Mouse (Mus musculus) neural tube, embryonic 12.5 days (tissue): ENCODE measurements around the gene Ppm1a. TPM values are rescaled to one million over a fixed set of nuclear protein-coding genes. Genes with fewer than 3 reads are reported as not detected.

Experiments used
- ATAC-seq: fragments of 200-750 bp; cut with Nextera tagmentation; 2 replicates; pipeline ENCODE4 v1.8.0; 2017; ENCODE audit warnings: low read depth, mild to moderate bottlenecking, moderate TSS enrichment, moderate library complexity; ENCODE audit not compliant: low FRiP score
- H3K27ac ChIP-seq: fragments of 300-500 bp; sonication (generic); 2 replicates; pipeline ENCODE4 v1.5.1; 2016
- H3K27me3 ChIP-seq: fragments of 300-500 bp; sonication (generic); replicated peaks from 2 replicates; pipeline ENCODE4 v1.6.1; 2016; ENCODE audit warnings: mild to moderate bottlenecking
- H3K36me3 ChIP-seq: fragments of 300-500 bp; sonication (generic); 2 replicates; pipeline ENCODE4 v1.6.1; 2016; ENCODE audit warnings: mild to moderate bottlenecking
- H3K4me1 ChIP-seq: fragments of 300-500 bp; sonication (generic); 2 replicates; pipeline ENCODE4 v1.6.1; 2016
- H3K4me2 ChIP-seq: fragments of 300-500 bp; sonication (generic); replicated peaks from 2 replicates; pipeline ENCODE4 v1.6.1; 2016; ENCODE audit warnings: mild to moderate bottlenecking
- H3K4me3 ChIP-seq: fragments of 300-500 bp; sonication (generic); 2 replicates; pipeline ENCODE4 v1.5.1; 2016
- H3K9ac ChIP-seq: fragments of 300-500 bp; sonication (generic); 2 replicates; pipeline ENCODE4 v1.6.1; 2016; ENCODE audit warnings: mild to moderate bottlenecking
- H3K9me3 ChIP-seq: fragments of 300-500 bp; sonication (generic); 2 replicates; pipeline ENCODE4 v1.6.1; 2016; ENCODE audit warnings: mild to moderate bottlenecking
- WGBS: fragments of 180-500 bp; shearing (Covaris S2); methylation state at CpG from one replicate; pipeline ENCODE4 v1.1.7; 2016; 5-methylcytosine and 5-hydroxymethylcytosine counted together
- polyA plus RNA-seq: library from polyadenylated mRNA; unstranded; fragments of >200 nt; fragmentation: Nextera tagmentation; extraction: Ambion mirVana; gene quantifications from 2 replicates; pipeline ENCODE4 v1.2.1, GENCODE M21; 2016

The Ppm1a gene
- polyA plus RNA-seq, 1 experiment from 2014 or later, result 88.1 TPM

- no peak for ATAC-seq
- Histone ChIP-seq H3K9me3 (no peaks in the 10 kb centered on the region), H3K4me3 (no peak overlapping the region), H3K4me1 (no peaks in the 10 kb centered on the region), H3K36me3 (no peaks in the 10 kb centered on the region), H3K27ac (no peak overlapping the region), H3K9ac (no peak overlapping the region), H3K4me2 (no peak overlapping the region), H3K27me3 (no peaks in the 10 kb centered on the region)
- WGBS, result 60% methylated on average over 14 of the region's 14 CpGs
Observed at GRCm38 (mm10) chr12:72745486-72745885, 11.8 kb upstream of the Ppm1a start.

DNA sequence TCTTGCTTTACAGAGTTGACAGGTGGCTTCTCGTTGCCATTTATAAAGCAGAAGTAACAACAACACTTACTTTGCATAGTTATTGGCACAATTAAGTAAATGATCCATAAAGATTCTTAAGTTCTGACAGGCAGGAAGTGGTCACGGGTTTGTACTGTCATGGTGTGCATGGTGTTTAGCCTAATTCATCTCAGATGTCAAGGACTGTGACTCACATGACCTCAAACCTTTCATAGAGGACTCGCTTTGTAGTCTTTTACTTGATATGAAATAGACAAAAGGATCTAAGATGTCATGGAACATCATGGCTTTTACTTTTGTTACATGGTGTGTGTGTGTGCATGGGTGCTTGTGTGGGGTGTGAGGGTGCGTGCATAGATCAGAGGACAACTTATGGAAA lies 8.9 kb upstream of the Ppm1a start:
- Histone ChIP-seq H3K27me3 (no peaks in the 10 kb centered on the region), H3K4me1 (no peaks in the 10 kb centered on the region), H3K27ac (no peak overlapping the region), H3K9me3 (no peaks in the 10 kb centered on the region), H3K9ac (no peak overlapping the region), H3K36me3 (no peaks in the 10 kb centered on the region), H3K4me3 (no peak overlapping the region), H3K4me2 (no peak overlapping the region)
- WGBS, result 55% methylated on average over 4 of the region's 4 CpGs
- ATAC-seq, result no peak

DNA sequence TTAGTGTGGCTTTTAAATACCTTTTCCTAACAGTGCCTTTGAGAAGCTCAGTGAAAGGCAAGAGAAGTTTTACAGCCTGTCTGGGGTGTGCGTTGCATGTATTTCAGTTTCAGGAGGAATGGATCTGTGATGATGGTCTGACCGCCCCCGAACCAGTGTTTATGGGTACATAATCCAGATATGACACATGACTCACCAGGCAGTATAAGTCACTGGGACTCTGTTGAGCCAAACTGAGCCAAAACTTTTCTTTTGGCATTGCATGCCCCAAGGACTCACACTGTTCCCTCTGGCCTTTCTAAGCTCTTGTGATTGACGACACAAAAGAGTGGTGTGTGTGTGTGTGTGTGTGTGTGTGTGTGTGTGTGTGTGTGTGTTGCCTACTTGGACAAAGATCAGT lies 8.4 kb upstream of the Ppm1a start:
- Histone ChIP-seq H3K9ac (no peak overlapping the region), H3K4me3 (no peak overlapping the region), H3K4me1 (no peaks in the 10 kb centered on the region), H3K36me3 (no peaks in the 10 kb centered on the region), H3K9me3 (no peaks in the 10 kb centered on the region), H3K27ac (no peak overlapping the region), H3K4me2 (no peak overlapping the region), H3K27me3 (no peaks in the 10 kb centered on the region)
- 89% methylated on average over 4 of the region's 4 CpGs for WGBS
- ATAC-seq, result no peak

DNA sequence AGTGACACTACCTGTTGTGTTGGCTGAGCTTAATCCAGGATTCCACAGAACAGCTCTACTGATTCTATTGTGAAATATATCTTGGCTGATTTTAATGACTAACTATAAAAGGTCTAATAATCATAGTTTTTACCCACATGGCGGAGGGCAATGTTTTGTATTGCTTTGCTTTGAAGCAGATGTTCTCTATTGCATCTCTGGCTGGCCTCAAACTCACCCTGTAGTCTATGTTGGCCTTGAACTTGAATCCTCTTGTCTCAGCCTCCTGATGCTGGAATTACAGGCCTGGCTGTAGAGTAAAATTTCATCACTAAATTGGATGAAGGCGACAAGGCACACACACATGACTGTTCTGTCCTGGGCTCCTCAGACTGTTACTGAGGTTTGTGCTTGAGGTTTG lies 7.8 kb upstream of the Ppm1a start:
- no peak for ATAC-seq
- Histone ChIP-seq H3K9ac (no peak overlapping the region), H3K27me3 (no peaks in the 10 kb centered on the region), H3K4me2 (no peak overlapping the region), H3K4me1 (no peaks in the 10 kb centered on the region), H3K4me3 (no peak overlapping the region), H3K9me3 (no peaks in the 10 kb centered on the region), H3K27ac (no peak overlapping the region), H3K36me3 (no peaks in the 10 kb centered on the region)
- 96% methylated on average over 2 of the region's 2 CpGs for WGBS

DNA sequence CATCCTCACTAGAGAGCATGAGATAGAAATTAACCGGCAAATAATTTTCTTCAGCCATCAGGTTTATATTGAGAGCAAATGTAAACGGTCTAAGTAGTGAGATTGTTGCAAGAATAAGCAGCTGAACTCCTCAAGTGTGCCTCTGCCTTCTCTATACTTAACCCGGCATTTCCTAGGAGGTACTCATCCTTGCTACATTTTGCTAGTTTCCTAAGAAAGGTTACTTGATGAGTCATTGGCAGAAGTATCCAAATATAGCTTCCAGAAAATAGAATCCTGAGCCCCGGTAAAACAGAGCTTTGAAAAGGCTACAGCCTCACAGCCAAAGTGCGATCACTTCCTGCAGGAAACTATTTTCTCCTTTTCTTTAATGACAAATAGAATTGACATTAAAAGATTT lies 7.2 kb upstream of the Ppm1a start:
- WGBS, result 88% methylated on average over 5 of the region's 5 CpGs
- Histone ChIP-seq H3K9ac (no peak overlapping the region), H3K4me2 (no peak overlapping the region), H3K4me3 (no peak overlapping the region), H3K9me3 (no peaks in the 10 kb centered on the region), H3K27ac (no peak overlapping the region), H3K4me1 (no peaks in the 10 kb centered on the region), H3K27me3 (no peaks in the 10 kb centered on the region), H3K36me3 (no peaks in the 10 kb centered on the region)
- ATAC-seq, result no peak

- no peak overlapping the region for H3K27ac ChIP-seq
- H3K27me3 ChIP-seq, result no peaks in the 10 kb centered on the region
- no peaks in the 10 kb centered on the region for H3K4me1 ChIP-seq
- H3K9me3 ChIP-seq, result no peaks in the 10 kb centered on the region
- no peaks in the 10 kb centered on the region for H3K36me3 ChIP-seq
- H3K4me2 ChIP-seq, result no peak overlapping the region
- 82% methylated on average over 2 of the region's 2 CpGs for WGBS
- no peak for ATAC-seq
- H3K9ac ChIP-seq, result no peak overlapping the region
- H3K4me3 ChIP-seq, result no peak overlapping the region
Observed at GRCm38 (mm10) chr12:72750606-72751005, 6.6 kb upstream of the Ppm1a start.

GRCm38 (mm10) chr12:72757596-72757995 lies 341 bp downstream of the Ppm1a start:
- H3K9me3 ChIP-seq, result no peaks in the 10 kb centered on the region
- WGBS, result 11% methylated on average over 1 of the region's 1 CpGs
- ATAC-seq, result no peak
- H3K4me2 ChIP-seq, result no peak overlapping the region
- H3K9ac ChIP-seq, result no peak overlapping the region
- no peak overlapping the region for H3K4me3 ChIP-seq
- H3K27ac ChIP-seq, result no peak overlapping the region
- no peaks in the 10 kb centered on the region for H3K27me3 ChIP-seq
- no peaks in the 10 kb centered on the region for H3K36me3 ChIP-seq
- H3K4me1 ChIP-seq, result peaks cover 13% of the 10 kb centered on the region; the same call in 1 of the 2 replicates

- no peaks in the 10 kb centered on the region for H3K36me3 ChIP-seq
- no peak overlapping the region for H3K27ac ChIP-seq
- H3K4me3 ChIP-seq, result no peak overlapping the region
- H3K4me1 ChIP-seq, result peaks cover 23% of the 10 kb centered on the region
- no peaks in the 10 kb centered on the region for H3K9me3 ChIP-seq
- no peak for ATAC-seq
- H3K9ac ChIP-seq, result 0 out of 2 replicates have a peak overlapping the region, but pooled peaks have one; percentile 14
- WGBS, result 15% methylated on average over 7 of the region's 7 CpGs
- H3K27me3 ChIP-seq, result no peaks in the 10 kb centered on the region
- H3K4me2 ChIP-seq, result peak overlapping the region; percentile 67
Observed at GRCm38 (mm10) chr12:72759956-72760355, 2.7 kb downstream of the Ppm1a start.

- peak overlapping the region; percentile 96 for H3K27ac ChIP-seq
- H3K4me1 ChIP-seq, result peaks cover 23% of the 10 kb centered on the region
- H3K27me3 ChIP-seq, result no peaks in the 10 kb centered on the region
- peak overlapping the region; percentile 67 for H3K4me2 ChIP-seq
- no peaks in the 10 kb centered on the region for H3K9me3 ChIP-seq
- peak overlapping the region; percentile 100 for H3K9ac ChIP-seq
- no peaks in the 10 kb centered on the region for H3K36me3 ChIP-seq
- H3K4me3 ChIP-seq, result peak overlapping the region; percentile 96
- peak; percentile 95 for ATAC-seq
- under 1% methylated on average over 78 of the region's 78 CpGs for WGBS
Observed at GRCm38 (mm10) chr12:72760376-72761229, 3.3 kb downstream of the Ppm1a start.

GRCm38 (mm10) chr12:72761230-72761648 lies 4.0 kb downstream of the Ppm1a start:
- Histone ChIP-seq H3K9ac (peak overlapping the region; percentile 100), H3K27ac (peak overlapping the region; percentile 96), H3K4me2 (peak overlapping the region; percentile 67), H3K4me1 (peaks cover 23% of the 10 kb centered on the region), H3K27me3 (no peaks in the 10 kb centered on the region), H3K36me3 (no peaks in the 10 kb centered on the region), H3K4me3 (peak overlapping the region; percentile 96), H3K9me3 (no peaks in the 10 kb centered on the region)
- under 1% methylated on average over 49 of the region's 71 CpGs for WGBS
- ATAC-seq, result peak; percentile 83

DNA sequence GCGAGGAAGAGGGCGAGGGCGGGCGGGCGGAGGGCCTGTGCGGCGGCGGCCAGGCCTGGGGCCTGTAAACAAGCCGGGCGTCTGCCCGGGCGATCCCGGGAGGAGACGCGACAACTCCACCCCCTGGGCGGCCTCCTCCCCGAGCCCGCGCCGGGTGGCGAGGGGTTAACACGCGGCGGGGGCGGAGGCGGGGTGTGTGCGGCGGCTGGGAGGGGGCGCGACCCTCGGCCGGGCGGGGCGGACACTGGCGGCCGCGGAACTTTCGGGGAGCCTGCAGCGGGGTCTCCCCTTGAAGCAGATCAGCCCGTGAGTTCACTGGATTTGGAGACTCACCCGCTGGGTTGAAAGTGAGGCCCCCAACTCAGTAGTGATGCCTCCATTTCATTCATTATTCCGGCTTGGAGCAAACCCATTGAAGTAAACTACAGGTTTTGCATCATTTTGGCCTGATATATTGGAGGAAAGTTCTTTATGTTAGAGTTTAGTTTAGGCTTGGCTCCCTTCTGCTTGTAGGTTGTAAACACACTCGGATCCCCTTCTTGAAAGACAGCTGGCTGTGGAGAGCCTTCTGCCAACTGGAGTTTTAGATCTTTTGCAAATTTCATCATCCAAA lies 4.5 kb downstream of the Ppm1a start:
- peak overlapping the region; percentile 96 for H3K27ac ChIP-seq
- H3K36me3 ChIP-seq, result no peaks in the 10 kb centered on the region
- H3K4me2 ChIP-seq, result peak overlapping the region; percentile 67
- WGBS, result under 1% methylated on average over 43 of the region's 43 CpGs
- no peaks in the 10 kb centered on the region for H3K9me3 ChIP-seq
- ATAC-seq, result peak; percentile 63
- peaks cover 23% of the 10 kb centered on the region for H3K4me1 ChIP-seq
- no peaks in the 10 kb centered on the region for H3K27me3 ChIP-seq
- peak overlapping the region; percentile 100 for H3K9ac ChIP-seq
- H3K4me3 ChIP-seq, result peak overlapping the region; percentile 96

DNA sequence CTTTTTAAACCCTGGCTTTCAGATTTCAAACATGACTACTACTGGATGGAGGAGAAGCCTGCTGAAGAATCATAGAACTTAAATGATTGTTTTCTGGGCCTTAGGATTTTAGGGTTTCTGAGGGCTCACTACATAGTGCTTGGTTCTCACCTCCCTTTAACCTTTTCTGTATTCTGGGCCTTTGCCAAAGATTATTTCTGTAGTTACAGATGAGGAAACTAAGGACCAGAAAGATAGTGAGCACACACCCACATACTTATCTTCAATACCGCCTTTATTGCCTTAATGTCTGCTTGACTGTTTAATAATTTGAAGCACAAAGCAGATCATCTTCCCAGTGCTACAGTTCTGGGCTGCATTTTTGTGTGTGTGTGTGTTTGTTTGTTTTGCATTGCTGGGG lies 5.2 kb downstream of the Ppm1a start:
- ATAC-seq, result no peak
- Histone ChIP-seq H3K27ac (no peak overlapping the region), H3K9me3 (no peaks in the 10 kb centered on the region), H3K27me3 (no peaks in the 10 kb centered on the region), H3K9ac (peak overlapping the region; percentile 100), H3K4me3 (peak overlapping the region; percentile 96), H3K4me2 (peak overlapping the region; percentile 67), H3K36me3 (no peaks in the 10 kb centered on the region), H3K4me1 (peaks cover 17% of the 10 kb centered on the region)
- WGBS, result 61% methylated on average over 1 of the region's 1 CpGs
